Mouse (Mus musculus) bone marrow macrophage, adult 2 months (primary cell): ENCODE measurements around the gene 1700014D04Rik.

Source experiments
- CTCF ChIP-seq: IDR thresholded peaks from 2 replicates; pipeline ENCODE4 v1.5.1; 2012; ENCODE audit warnings: low read depth, mild to moderate bottlenecking, low read length, moderate library complexity
- POLR2A ChIP-seq: IDR thresholded peaks from 2 replicates; pipeline ENCODE4 v1.6.1; 2012; ENCODE audit warnings: mild to moderate bottlenecking, low read depth, low read length, borderline replicate concordance

- TF ChIP-seq POLR2A: no peak
- no peak for TF ChIP-seq CTCF
Measured at GRCm38 (mm10) chr13:59735190-59735589, 11.4 kb downstream of the 1700014D04Rik start.
